Mouse (Mus musculus) ovary, postnatal 36 days (tissue): Measurements from ENCODE around the gene Zfp972.
A peak's percentile ranks its signal among the peaks of the same experiment; 100 is the strongest.
"Not testable (repeated sequence)": the region's sequence is repeated elsewhere in the genome, so short reads cannot be mapped to it uniquely, and the experiment has no call there.

ENCODE experiments used
- DNase-seq: peaks from one replicate; pipeline ENCODE4 v3.0.0; 2022; ENCODE audit warnings: low spot score, mixed read lengths

The Zfp972 gene

DNA sequence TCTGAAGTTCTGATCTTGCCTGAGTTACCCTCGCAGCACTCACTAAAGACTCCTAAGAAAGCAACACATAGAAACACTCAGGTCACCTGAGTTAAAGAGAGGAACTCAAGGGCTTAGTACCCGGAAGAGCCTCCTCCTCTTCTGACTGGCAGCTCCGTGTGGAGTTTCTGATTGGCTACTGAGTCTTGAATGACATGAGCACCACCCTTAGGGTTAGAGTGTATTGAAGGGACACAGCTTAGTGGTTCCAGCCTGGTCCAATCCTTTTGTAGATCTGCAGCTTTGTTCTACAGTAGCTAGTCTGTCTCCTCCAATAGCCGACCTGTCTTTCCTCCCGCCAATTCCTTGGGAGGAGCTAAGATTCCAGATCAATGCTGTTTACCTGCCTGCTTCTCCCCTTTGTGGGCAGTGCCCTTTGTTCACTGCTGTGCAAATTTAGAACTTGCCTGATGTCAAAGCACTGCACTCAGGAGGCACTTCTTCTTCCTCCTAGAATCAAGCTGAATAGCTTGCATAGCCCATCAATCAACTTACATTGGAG, at the start of gene Zfp972:
Gene Zfp972 (minus strand): TSS at position 51 of the 541 bp plus-strand sequence.
- DNase-seq = not testable (repeated sequence)

DNA sequence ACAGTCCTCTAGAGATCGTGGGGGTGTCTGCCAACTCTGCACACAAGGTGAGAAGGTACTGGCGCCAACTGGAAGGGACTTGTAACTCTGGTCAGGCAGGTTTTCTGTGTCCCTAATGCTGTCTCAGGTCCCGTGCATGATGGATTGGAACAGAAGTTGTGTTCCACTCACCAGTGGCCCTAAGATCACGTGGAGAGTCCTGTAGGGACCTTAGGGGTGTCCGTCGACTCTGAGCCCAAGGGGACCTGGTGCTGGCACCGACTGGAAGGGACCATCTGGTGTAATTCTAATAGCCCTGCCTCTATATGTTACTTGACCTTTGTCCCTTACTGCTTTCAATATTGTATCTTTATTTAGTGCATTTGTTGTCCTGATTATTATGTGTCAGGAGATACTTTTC, 49.4 kb upstream of the Zfp972 start:
- DNase-seq = not testable (repeated sequence)

DNA sequence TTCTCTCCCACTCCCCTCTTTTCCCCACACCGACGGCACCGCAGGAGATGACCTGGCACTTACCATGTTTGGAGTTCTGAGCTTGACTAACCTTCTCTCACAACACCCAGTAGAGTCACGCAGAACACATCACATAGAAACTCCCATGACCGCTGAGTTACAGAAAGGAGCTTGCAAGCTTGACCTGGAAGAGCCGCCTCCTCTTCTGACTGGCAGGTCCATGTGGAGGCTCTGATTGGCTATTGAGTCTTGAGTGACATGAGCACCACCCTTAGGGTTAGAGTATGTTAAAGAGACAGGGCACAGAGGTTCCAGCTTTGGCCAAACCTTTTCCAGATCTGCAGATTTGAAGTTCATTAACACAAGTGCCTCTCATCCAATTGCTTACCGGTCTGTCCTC, 31.7 kb upstream of the Zfp972 start, which contains the start of gene Gm14326:
Gene Gm14326 (minus strand): TSS at position 153 of the 400 bp plus-strand sequence.
- peak; percentile 77 for DNase-seq

DNA sequence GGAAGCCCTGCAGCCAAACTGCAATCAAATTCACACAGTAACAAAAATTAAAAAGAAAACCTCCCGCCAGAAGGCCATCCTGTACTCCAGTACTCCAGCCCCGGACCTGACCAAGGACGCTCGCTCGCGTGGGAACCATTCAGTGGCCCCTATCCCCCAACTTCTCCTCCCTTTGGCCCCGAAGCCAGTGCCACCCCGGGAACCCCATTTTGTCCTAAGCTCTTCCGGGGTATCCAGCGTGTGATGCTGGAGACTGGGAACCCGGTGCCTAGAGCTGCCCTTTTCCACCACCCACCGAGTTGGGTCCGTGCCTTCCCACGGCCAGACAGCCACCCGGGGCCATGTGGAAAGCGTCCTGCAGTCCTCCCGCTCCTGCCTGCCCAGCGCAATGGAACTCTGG, 31.3 kb upstream of the Zfp972 start:
- peak; percentile 27 for DNase-seq

DNA sequence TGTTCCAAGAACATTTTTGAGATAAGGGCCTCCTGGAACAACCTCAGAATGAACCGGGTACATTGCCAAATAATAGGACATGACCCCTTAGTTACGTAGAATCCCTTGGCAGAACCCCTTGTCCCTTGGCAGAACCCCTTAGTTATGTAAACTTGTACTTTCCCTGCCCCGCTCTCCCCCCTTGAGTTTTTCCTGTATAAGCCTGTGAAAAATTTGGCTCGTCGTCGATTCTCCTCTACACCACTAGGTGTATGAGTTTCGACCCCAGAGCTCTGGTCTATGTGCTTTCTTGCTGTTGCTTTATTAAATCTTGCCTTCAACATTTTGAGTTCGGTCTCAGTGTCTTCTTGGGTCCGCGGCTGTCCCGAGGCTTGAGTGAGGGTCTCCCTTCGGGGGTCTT, 22.1 kb downstream of the Zfp972 start:
- not testable (repeated sequence) for DNase-seq

DNA sequence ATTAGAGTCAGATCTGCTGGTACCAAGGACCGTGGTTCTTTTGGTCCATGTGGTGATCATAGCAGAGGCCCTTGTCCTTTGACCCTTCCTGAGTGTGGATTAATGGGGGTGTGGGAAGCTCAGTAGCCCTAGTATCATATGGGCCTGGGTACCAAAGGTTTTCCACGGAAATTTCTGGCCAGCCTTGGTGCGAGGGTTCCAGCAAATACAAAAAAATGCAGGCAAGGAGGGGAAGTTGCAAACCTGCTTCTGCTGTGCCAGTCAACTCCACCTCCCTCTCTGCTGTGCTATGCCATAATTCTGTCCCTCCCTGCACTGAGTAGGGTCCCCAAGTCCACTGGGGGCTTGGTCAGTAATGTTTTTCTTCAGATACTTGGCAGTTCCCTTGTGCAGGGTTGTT, 27.2 kb downstream of the Zfp972 start:
- DNase-seq = not testable (repeated sequence)

DNA sequence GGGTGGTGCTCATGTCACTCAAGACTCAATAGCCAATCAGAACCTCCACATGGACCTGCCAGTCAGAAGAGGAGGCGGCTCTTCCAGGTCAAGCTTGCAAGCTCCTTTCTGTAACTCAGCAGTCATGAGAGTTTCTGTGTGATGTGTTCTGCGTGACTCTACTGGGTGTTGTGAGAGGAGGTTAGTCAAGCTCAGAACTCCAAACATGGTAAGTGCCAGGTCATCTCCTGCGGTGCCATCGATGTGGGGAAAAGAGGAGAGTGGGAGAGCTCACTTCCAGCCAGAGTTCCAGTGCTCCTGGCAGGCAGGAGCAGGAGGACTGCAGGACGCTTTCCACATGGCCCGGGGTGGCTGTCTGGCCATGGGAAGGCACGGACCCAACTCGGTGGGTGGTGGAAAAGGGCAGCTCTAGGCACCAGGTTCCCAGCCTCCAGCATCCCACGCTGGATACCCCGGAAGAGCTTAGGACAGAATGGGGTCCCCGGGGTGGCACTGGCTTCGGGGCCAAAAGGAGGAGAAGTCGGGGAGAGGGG, 28.3 kb downstream of the Zfp972 start, which contains the start of gene Gm14327:
Gene Gm14327 (plus strand): TSS at position 51 of the 533 bp plus-strand sequence.
- not testable (repeated sequence) for DNase-seq

DNA sequence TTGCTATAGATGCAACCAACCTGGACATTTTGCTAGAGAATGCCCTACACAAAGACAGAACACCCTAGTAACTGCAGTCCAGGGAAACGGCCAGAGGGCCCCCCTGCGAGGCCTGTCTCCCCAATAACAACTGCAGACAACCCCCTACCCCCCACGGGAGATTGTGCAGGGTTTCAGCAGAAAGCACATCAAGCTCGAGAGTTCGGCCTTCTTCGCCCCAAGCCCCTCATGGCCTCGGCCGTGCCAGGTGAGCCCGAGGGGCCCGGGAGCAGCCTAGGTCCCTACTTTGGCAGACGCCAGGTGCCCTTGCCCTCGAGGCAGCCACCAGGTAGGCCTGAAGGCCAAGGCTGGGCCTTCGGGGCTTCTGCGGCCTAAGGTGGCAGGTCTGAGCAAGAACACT, 37.7 kb downstream of the Zfp972 start:
- not testable (repeated sequence) for DNase-seq

DNA sequence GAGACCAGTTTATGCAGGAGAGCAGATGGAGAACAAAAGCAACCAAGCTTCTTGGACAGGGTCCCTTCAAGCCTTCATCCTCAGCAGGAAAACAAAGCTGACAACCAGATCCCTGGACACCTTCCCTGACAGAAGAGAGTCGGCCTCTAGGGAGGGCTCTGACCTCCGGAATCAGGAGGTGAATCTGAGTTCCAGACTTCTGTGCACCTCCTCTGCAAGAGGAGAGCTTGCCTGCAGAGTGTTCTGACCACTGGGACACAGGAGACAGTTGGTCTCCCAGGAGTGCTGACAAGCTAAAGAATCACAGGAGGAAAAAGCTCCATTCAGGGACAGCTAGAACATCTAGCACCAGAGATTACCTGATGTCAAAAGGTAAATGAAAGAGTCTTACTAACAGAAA, 63.2 kb downstream of the Zfp972 start:
- DNase-seq = not testable (repeated sequence)
